Mouse (Mus musculus) forebrain, embryonic 12.5 days (tissue): ENCODE results near the gene Cs. TPM values are rescaled to one million over a fixed set of nuclear protein-coding genes. Genes with fewer than 3 reads are reported as not detected.

Source experiments
- ATAC-seq: fragments of 200-750 bp; cut with Nextera tagmentation; 2 replicates; pipeline ENCODE4 v1.8.0; 2017; ENCODE audit warnings: moderate TSS enrichment; ENCODE audit not compliant: low FRiP score
- H3K27ac ChIP-seq: fragments of 300-500 bp; sonication (generic); 2 replicates; pipeline ENCODE4 v1.5.1; 2016; ENCODE audit warnings: mild to moderate bottlenecking
- H3K27me3 ChIP-seq: fragments of 300-500 bp; sonication (generic); 2 replicates; pipeline ENCODE4 v1.6.1; 2016; ENCODE audit warnings: mild to moderate bottlenecking
- H3K36me3 ChIP-seq: fragments of 300-500 bp; sonication (generic); replicated peaks from 2 replicates; pipeline ENCODE4 v1.6.1; 2016; ENCODE audit warnings: mild to moderate bottlenecking
- H3K4me1 ChIP-seq: fragments of 300-500 bp; sonication (generic); 2 replicates; pipeline ENCODE4 v1.6.1; 2016
- H3K4me2 ChIP-seq: fragments of 300-500 bp; sonication (generic); 2 replicates; pipeline ENCODE4 v1.6.1; 2016; ENCODE audit warnings: mild to moderate bottlenecking, moderate library complexity
- H3K4me3 ChIP-seq: fragments of 300-500 bp; sonication (generic); replicated peaks from 2 replicates; pipeline ENCODE4 v1.5.1; 2016; ENCODE audit warnings: mild to moderate bottlenecking
- H3K9ac ChIP-seq: fragments of 300-500 bp; sonication (generic); 2 replicates; pipeline ENCODE4 v1.6.1; 2016; ENCODE audit warnings: mild to moderate bottlenecking
- H3K9me3 ChIP-seq: fragments of 300-500 bp; sonication (generic); 2 replicates; pipeline ENCODE4 v1.6.1; 2016
- WGBS: fragments of 180-500 bp; shearing (Covaris S2); methylation state at CpG from one replicate; pipeline ENCODE4 v1.1.7; 2016; 5-methylcytosine and 5-hydroxymethylcytosine counted together
- polyA plus RNA-seq: library from polyadenylated mRNA; unstranded; fragments of >200 nt; fragmentation: Nextera tagmentation; extraction: Ambion mirVana; gene quantifications from 2 replicates; pipeline ENCODE4 v1.2.1, GENCODE M21; 2016

Cs gene
- polyA plus RNA-seq, 1 experiment from 2014 or later = 221 TPM

GRCm38 (mm10) chr10:128338415-128338814 lies 881 bp downstream of the Cs start:
- no peak for ATAC-seq
- Histone ChIP-seq H3K36me3 (0 out of 2 replicates have a peak, but pooled peaks cover 7% of the 10 kb centered on the region), H3K4me3 (peak overlapping the region; percentile 97), H3K4me2 (peak overlapping the region; percentile 86), H3K9ac (peak overlapping the region; percentile 99), H3K9me3 (no peaks in the 10 kb centered on the region), H3K4me1 (peaks cover 29% of the 10 kb centered on the region), H3K27ac (peak overlapping the region; percentile 94), H3K27me3 (no peaks in the 10 kb centered on the region)
- WGBS = 29% methylated on average over 5 of the region's 5 CpGs

- Histone ChIP-seq H3K4me1 (peaks cover 29% of the 10 kb centered on the region), H3K9me3 (no peaks in the 10 kb centered on the region), H3K27ac (no peak overlapping the region), H3K4me2 (peak overlapping the region; percentile 86), H3K36me3 (0 out of 2 replicates have a peak, but pooled peaks cover 7% of the 10 kb centered on the region), H3K27me3 (no peaks in the 10 kb centered on the region), H3K9ac (peak overlapping the region; percentile 99; the same call in 1 of the 2 replicates), H3K4me3 (peak overlapping the region; percentile 97)
- WGBS = 82% methylated on average over 2 of the region's 2 CpGs
- ATAC-seq = no peak
Observed at GRCm38 (mm10) chr10:128338948-128339347, 1.4 kb downstream of the Cs start.

DNA sequence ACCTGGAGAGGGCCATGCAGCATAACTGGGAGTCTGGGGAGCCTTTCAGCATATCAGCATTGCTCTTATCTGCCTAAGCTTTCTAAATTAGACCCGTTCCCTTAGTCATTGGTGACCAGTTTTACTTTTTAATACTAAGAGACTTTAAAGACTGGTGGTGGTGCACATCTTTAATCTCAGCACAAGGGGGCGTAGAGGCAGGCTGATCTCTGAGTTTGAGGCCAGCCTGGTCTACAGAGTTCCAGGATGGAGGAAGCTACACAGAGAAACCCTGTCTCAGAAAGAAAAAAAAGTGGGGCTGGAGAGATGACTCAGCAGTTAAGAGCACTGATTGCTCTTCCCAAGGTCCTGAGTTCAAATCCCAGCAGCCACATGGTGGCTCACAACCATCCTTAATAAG lies 2.7 kb downstream of the Cs start:
- Histone ChIP-seq H3K4me1 (peaks cover 36% of the 10 kb centered on the region), H3K27ac (no peak overlapping the region), H3K36me3 (0 out of 2 replicates have a peak, but pooled peaks cover 7% of the 10 kb centered on the region), H3K27me3 (no peaks in the 10 kb centered on the region), H3K9me3 (no peaks in the 10 kb centered on the region), H3K9ac (no peak overlapping the region), H3K4me2 (no peak overlapping the region), H3K4me3 (no peak overlapping the region)
- no peak for ATAC-seq
- WGBS = 80% methylated on average over 2 of the region's 2 CpGs

- 0 out of 2 replicates have a peak, but pooled peaks cover 12% of the 10 kb centered on the region for H3K36me3 ChIP-seq
- WGBS = 94% methylated on average over 1 of the region's 1 CpGs
Observed at GRCm38 (mm10) chr10:128343436-128343835, 5.9 kb downstream of the Cs start.

DNA sequence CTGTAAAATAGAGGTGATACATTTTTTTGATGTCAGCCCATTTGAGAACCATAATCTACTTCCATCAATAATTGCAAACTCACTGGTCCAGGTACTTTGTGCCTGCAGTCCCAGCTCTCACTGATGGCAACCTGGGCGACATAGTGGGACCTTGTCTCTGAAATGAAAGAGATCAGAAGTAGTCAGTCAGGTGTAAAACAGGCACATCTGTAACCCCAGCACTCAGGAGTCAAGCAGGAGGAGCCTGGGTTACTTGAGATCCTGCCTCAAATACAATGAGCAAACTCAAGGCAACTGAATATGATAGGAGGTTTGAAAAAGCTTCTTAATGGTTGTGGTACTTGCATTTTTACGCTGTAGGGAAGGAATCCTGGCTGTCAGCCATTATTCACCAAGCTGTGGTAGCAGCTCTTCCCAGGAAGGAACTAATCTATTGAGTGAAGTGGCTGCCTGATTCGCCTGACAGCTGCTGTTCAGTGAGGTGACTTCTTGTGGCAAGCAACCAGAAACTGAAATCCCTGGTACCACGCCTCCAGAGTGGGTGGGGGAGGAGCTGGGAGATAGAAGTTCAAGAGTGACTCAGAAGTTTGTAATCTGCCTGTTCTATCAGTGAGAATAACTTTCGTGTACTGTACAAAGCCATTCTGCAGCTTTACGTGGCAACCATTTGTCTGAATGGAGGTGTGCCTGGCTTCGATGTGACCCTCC lies 7.2 kb downstream of the Cs start:
- H3K27ac ChIP-seq = peak overlapping the region; percentile 50; the same call in 1 of the 2 replicates

More at GRCm38 (mm10) chr10:128343436-128343835, 5.9 kb downstream of the Cs start:
- H3K4me3 ChIP-seq = no peak overlapping the region
- H3K9me3 ChIP-seq = no peaks in the 10 kb centered on the region
- no peak overlapping the region for H3K9ac ChIP-seq
- no peak for ATAC-seq
- H3K4me2 ChIP-seq = no peak overlapping the region
- peaks cover 24% of the 10 kb centered on the region for H3K4me1 ChIP-seq
- H3K27ac ChIP-seq = no peak overlapping the region
- no peaks in the 10 kb centered on the region for H3K27me3 ChIP-seq

DNA sequence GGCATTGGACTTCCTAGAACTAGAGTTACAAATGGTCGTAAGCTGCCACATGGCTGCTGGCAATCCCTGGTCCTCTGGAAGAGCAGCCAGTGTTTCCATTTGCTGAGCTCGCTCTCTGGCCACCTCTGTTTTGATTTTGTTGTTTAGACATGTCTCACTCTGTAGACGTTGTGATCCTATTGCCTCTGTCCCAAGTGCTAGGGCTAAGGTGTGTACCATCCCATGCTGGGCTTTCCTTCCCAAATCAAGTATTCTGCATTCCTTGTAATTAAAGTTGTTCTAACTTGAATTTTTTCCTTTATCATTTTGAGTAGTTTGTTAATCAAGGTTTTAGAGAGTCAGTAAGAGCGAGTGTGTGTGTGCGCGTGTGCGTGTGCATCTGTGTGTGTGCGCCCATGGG lies 10.0 kb downstream of the Cs start:
- Histone ChIP-seq H3K27ac (no peak overlapping the region), H3K9me3 (no peaks in the 10 kb centered on the region), H3K9ac (no peak overlapping the region), H3K36me3 (peaks cover 35% of the 10 kb centered on the region), H3K27me3 (no peaks in the 10 kb centered on the region), H3K4me3 (no peak overlapping the region), H3K4me1 (peaks cover 7% of the 10 kb centered on the region), H3K4me2 (no peak overlapping the region)
- 95% methylated on average over 8 of the region's 8 CpGs for WGBS
- no peak for ATAC-seq

More for the DNA sequence above, 7.2 kb downstream of the Cs start:
- H3K36me3 ChIP-seq = 0 out of 2 replicates have a peak, but pooled peaks cover 12% of the 10 kb centered on the region
- H3K4me2 ChIP-seq = no peak overlapping the region
- no peak for ATAC-seq
- no peaks in the 10 kb centered on the region for H3K27me3 ChIP-seq
- no peaks in the 10 kb centered on the region for H3K9me3 ChIP-seq
- peaks cover 12% of the 10 kb centered on the region for H3K4me1 ChIP-seq
- no peak overlapping the region for H3K4me3 ChIP-seq
- 71% methylated on average over 7 of the region's 7 CpGs for WGBS
- H3K9ac ChIP-seq = no peak overlapping the region

DNA sequence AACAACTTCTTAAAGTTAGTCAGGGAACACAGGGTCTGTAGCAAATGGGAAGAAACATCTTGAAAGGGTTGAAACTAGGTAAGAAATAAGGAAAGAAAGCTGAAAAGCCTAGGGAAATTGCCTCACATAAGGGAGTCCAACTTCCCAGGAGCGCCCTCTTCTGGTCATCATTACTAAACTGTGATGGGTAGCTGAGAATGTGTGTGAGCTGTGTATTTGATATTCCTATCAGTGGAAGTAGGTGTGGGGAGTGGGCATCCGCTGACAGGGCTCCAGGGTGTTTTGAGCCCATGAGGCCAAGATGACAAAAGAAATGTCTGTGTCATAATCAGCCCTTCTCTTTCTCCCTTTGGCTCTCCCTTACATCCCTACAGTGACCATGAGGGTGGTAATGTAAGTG lies 21.3 kb downstream of the Cs start:
- WGBS = 54% methylated on average over 2 of the region's 2 CpGs
- Histone ChIP-seq H3K9ac (no peak overlapping the region), H3K9me3 (no peaks in the 10 kb centered on the region; the same call in 1 of the 2 replicates), H3K36me3 (peaks cover 84% of the 10 kb centered on the region), H3K4me1 (no peaks in the 10 kb centered on the region), H3K4me3 (no peak overlapping the region), H3K27me3 (no peaks in the 10 kb centered on the region), H3K27ac (no peak overlapping the region), H3K4me2 (no peak overlapping the region)
- ATAC-seq = 0 out of 2 replicates have a peak, but pooled peaks have one; percentile 15

DNA sequence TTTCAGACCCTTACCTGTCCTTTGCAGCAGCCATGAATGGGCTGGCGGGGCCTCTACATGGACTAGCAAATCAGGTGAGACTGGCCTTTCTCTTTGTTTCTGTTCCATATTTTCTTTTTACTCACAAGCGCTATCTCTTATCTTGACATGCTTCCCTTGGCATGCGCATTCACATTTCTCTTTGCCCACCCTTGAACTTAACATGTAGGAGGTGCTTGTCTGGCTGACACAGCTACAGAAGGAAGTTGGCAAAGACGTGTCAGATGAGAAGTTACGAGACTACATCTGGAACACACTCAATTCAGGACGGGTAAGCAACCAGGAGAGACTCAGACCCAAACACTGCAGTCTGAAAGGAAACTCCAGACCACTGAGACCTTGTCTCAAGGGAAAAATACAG lies 21.7 kb downstream of the Cs start:
- peaks cover 81% of the 10 kb centered on the region for H3K36me3 ChIP-seq
- 93% methylated on average over 6 of the region's 6 CpGs for WGBS
- H3K4me2 ChIP-seq = no peak overlapping the region

DNA sequence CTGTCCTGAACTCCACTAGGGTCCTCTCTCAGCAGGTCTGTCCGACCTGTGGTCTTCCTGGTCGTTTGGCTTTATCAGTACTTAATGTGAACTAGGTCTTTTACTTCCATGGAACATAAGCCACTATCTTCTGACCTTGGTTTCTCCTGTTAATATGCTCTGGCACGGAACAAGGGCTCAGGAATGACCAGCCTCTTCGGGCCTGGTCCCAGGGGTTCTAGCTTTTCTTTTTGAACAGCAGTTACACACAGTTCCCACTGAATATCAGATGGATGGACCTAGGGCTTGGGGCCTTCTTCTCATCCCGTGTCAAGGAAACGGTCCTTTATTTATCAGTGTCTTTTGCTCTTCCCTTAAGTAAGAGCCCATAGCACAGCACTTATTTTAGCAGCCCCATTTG lies 24.3 kb downstream of the Cs start:
- WGBS = 88% methylated on average over 6 of the region's 6 CpGs
- H3K27me3 ChIP-seq = no peaks in the 10 kb centered on the region
- H3K4me3 ChIP-seq = no peak overlapping the region
- H3K4me2 ChIP-seq = no peak overlapping the region
- H3K27ac ChIP-seq = no peak overlapping the region
- no peaks in the 10 kb centered on the region for H3K4me1 ChIP-seq
- peaks cover 79% of the 10 kb centered on the region for H3K36me3 ChIP-seq
- H3K9ac ChIP-seq = no peak overlapping the region
- no peaks in the 10 kb centered on the region for H3K9me3 ChIP-seq
- no peak for ATAC-seq

More for the DNA sequence above, 21.7 kb downstream of the Cs start:
- Histone ChIP-seq H3K9ac (no peak overlapping the region), H3K27ac (no peak overlapping the region), H3K27me3 (no peaks in the 10 kb centered on the region), H3K4me1 (no peaks in the 10 kb centered on the region), H3K4me3 (no peak overlapping the region), H3K9me3 (no peaks in the 10 kb centered on the region; the same call in 1 of the 2 replicates)
- ATAC-seq = no peak

DNA sequence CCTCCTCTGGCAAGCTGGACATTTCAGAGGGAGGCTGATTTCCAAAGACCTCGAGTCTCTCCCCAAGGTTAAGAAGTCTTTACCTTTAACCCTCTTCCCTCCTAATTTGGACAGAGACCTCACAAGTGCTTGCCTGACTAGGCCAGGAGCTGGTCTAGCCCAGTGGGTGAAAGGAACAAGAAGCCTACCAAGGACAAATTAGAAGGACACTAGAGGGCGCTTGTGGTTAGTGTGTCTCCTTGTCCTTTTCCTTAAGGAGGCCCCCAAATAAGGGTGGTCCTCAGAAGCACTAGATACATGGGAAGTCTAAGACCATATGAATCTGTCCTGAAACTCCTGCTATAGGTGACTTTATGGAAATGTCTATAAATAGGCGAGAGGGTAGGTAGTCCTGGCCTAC lies 25.0 kb downstream of the Cs start:
- 0 out of 2 replicates have a peak, but pooled peaks have one; percentile 39 for ATAC-seq
- H3K4me3 ChIP-seq = no peak overlapping the region
- peaks cover 5% of the 10 kb centered on the region for H3K4me1 ChIP-seq
- H3K4me2 ChIP-seq = no peak overlapping the region
- H3K27me3 ChIP-seq = no peaks in the 10 kb centered on the region
- H3K9me3 ChIP-seq = no peaks in the 10 kb centered on the region
- WGBS = 47% methylated on average over 3 of the region's 3 CpGs
- no peak overlapping the region for H3K9ac ChIP-seq
- H3K27ac ChIP-seq = no peak overlapping the region
- H3K36me3 ChIP-seq = peaks cover 75% of the 10 kb centered on the region

DNA sequence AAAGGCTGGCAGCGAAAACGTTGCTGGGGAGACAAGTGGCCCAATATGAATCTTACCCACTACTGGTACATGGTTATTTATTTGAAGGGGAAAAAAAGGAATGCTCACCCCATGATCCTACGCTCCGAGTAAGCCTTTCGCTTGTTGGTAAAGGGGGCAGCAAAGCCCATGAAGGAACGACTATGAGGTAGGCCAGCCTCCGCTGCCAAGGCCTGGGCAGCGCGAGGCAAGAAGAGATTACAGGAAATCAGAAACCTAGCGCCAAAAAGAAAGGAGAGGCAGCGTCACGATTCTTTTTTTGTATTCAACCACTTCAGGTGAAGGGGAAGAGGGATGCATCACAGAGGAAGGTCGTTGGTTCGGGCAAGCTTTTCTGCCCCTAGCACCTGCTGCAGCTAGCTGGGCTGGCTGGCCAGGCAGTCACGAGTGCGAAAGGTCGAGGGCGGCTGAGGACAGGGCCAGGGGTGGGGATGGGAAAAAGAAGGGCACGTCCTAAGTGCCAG lies 30.4 kb downstream of the Cs start:
- peak overlapping the region; percentile 65 for H3K4me3 ChIP-seq
- ATAC-seq = no peak
- 15% methylated on average over 19 of the region's 19 CpGs for WGBS

DNA sequence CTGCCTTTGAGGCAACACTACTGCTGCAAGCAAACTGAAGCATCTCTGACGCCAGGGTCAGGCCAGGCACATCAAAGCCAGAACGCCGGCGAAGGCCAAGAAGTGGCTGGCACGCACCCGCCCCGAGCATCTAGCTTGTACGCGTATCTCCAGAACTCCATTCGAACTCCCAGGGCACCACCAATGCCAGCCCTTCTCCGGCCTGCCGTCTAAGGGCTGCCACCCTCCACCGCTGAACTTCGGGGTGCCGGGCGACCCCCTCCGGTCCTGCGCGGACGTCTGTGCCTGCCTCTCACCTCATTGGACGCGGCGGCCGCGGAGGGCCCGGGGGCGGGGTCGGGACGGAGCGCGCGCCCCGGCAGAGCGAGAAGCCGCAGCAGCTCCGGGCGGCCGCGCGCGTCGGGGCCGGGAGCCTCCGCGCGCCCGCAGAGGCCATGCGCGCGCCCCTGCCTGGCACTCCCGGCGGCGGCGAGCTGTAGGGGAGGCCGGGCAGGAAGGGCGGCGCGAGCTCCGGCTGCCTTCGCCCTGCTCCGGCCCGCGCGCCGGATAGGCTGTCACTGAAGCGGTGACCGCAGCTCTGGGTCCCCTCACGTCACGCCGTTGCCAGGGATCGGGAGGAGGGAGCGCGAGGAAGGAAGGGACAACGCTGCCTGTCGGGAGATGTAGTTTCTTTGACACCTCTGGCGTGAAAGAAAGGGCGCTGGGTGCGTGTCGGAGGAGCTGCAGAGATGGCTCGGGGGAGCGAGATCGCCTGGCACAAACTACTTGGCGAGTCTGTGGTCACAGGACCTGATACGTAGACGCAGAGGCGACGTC lies 31.1 kb downstream of the Cs start, which contains the start of gene Coq10a:
Gene Coq10a (minus strand): TSS at position 596 of the 816 bp plus-strand sequence.
- 0 out of 2 replicates have a peak, but pooled peaks cover 3% of the 10 kb centered on the region for H3K27me3 ChIP-seq
- peak within 1 kb of the TSS; percentile 96 for H3K27ac ChIP-seq
- peak within 1 kb of the TSS; percentile 65 for H3K4me3 ChIP-seq
- peak within 1 kb of the TSS; percentile 71 for H3K4me2 ChIP-seq
- WGBS = under 1% methylated on average over 82 of the region's 87 CpGs
- peaks cover 15% of the 10 kb centered on the region for H3K36me3 ChIP-seq
- peaks cover 18% of the 10 kb centered on the region for H3K4me1 ChIP-seq
- no peaks in the 10 kb centered on the region for H3K9me3 ChIP-seq
- peak; percentile 93 for ATAC-seq
- H3K9ac ChIP-seq = peak within 1 kb of the TSS; percentile 69

More for the DNA sequence above, 30.4 kb downstream of the Cs start:
- peak overlapping the region; percentile 69 for H3K9ac ChIP-seq
- H3K4me2 ChIP-seq = peak overlapping the region; percentile 71
- peaks cover 22% of the 10 kb centered on the region for H3K36me3 ChIP-seq
- peak overlapping the region; percentile 96 for H3K27ac ChIP-seq
- H3K27me3 ChIP-seq = 0 out of 2 replicates have a peak, but pooled peaks cover 3% of the 10 kb centered on the region
- H3K4me1 ChIP-seq = peaks cover 18% of the 10 kb centered on the region
- no peaks in the 10 kb centered on the region for H3K9me3 ChIP-seq
